Mouse (Mus musculus) thymus, postnatal 14 days (tissue): ENCODE results near the gene Map2k7.
A peak's percentile ranks its signal among the peaks of the same experiment; 100 is the strongest.

ENCODE experiments used
- DNase-seq: peaks from one replicate; pipeline ENCODE4 v3.0.0; 2021

The Map2k7 gene

DNA sequence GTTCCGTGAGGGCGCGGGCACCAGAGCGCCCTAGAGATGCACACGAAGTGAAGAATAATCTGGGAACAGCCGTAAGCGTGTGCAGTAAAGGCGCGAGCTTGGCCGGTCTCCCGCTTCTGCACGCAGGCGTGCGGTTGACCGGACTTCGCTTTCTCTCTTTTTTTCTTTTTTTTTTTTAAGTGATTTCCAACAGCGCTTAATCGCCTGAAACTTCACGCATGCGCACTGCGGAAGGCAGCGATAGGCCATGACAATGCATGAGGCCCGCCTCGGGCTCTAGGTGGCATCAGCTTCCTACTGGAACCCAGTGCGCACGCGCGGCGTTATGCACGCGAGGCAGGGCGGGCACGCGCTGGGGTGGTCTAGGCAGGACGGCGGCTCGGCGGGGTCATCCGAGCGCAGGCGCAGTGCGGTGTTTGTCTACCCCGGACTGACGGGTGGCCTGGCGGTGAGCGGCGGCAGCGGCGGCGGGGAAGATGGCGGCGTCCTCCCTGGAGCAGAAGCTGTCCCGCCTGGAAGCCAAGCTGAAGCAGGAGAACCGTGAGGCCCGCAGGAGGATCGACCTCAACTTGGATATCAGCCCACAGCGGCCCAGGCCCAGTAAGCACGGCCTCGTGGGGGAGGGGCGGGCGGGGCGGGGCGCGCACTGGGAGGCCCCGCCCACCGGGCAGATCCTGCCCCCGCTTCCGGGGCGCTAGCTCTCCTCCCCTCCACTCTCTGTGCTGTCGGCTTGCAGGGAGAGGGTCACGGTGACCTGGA, at the start of gene Map2k7, which contains the start of gene Gm49320:
Map2k7 (plus strand) TSS at position 307 of the 759 bp plus-strand sequence.
Gm49320 (plus strand) TSS at position 432 of the 759 bp plus-strand sequence.
- peak; percentile 100 for DNase-seq

DNA sequence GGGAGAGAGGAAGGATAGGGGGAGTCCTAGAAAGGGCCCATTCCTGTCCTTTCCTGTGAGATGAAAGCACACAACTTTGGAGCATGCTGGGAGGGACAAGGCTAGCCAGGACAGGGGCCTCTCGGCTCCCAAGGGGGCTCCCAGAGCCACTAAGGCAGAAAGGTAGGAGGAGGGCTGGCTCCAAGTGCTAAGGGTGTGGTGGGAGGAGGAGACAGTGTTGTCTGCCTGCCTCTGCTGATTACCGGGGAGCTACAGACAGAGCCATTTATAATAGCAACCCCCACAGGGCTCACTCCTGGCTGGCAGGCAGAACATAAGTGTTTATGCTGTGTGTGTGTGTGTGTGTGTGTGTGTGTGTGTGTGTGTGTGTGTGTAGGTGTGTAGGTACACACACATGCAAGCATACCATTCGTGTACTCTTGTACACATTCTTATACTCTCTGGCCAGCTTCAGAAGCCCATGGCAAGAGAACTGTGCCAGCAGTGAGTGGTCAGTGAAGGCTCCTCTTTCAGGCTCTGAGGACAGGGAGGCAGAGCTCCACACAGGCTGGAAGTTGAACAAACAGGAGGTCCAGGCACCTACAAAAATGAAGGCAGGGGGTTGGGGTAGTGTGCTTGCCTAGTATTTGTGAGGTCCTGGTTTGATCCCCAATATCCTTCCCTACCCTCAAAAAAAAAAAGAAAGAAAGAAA, 49.4 kb upstream of the Map2k7 start:
- no peak for DNase-seq

DNA sequence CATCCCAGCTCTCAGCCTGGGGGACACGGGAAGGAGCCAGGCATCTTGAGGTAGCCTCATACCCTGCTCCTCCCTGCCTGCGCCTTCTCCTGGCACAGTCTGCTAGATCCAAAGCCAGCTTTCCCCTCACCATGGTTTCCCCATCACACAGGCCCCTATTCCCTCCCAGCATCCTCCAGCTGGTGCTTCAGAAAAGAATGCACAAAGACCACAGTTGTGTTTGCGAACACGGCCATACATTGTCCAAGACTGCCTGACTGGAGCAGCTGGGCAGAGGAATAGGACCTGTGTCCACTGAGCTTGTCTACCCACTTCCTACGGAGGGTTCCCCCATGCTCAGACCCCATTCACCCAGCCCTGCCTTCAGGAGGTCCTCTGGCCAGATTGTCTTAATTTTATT, 46.2 kb upstream of the Map2k7 start:
- no peak for DNase-seq

- DNase-seq: peak; percentile 91
These were observed 45.5 kb upstream of the Map2k7 start for GRCm38 (mm10) chr8:4192807-4193587.

DNA sequence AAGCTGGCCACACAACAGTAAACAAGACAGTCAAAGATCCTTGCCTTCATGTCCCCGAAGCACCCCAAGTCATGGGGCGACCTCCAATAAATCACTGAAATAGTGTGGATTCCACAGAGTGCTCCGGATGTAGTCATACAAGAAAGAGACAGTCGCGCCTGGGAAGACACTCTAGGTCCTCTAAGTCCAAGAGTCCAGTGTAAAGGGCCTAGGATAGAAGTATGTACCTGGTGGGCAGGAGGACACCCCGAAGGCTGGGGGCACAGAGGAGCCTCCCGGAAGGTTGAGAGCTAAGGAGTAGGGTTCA, 45.0 kb upstream of the Map2k7 start:
- no peak for DNase-seq

DNA sequence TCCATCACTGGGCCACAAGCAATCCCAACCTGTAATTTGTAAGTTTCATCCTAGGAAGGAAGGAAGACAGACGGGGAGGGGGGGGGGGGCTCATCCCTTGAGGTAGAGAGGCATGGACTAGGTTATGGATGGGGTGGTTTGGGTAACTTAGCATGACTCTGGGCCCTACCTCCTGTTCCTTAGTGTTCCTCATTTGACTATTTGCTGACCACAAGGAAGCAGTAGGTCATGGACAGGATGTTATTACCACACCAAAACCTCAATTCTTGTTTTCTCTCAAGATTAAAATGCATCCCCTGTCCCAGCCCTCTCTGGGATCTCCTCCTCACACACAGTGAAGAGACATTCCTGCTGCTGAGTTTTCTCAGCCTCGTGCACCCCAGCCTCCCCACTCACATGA, 37.2 kb upstream of the Map2k7 start:
- DNase-seq: no peak

GRCm38 (mm10) chr8:4205246-4206123, 33.1 kb upstream of the Map2k7 start:
- no peak for DNase-seq

DNA sequence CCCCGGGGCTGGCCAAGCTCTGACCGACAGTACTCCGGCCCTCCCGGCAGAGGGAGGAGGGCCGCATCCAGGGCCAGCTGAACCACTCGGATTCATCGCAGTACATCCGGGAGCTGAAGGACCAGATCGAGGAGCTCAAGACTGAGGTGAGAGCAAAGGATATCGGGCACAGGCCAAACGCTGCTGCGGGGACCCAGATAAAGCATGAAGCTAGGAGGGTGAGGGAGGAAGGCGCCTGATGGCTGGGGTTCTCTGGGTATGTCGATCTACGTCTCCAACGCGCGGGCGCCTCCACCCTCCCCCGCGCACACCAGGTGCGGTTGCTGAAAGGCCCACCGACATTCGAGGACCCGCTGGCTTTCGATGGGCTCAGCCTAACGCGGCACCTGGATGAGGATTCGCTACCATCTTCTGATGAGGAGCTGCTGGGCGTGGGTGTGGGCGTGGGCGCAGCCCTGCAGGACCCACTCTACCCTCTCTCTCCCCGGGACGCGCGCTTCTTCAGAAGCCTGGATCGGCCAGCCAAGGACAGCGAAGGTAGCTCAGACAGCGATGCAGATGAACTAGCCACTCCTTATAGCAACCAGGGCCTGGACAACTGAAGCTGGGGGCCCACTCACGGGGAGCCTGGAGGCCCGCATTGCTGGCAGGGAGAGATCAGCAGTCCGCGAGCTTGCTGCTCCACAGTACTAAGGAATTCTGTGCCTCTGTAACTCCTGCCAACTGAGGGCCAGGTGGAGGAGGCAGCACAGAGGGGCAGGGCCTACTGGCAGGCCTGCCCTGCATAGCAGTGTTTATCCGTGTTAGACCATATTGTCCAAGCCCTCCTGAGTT, 32.1 kb upstream of the Map2k7 start:
- no peak for DNase-seq

- DNase-seq: no peak
These were observed 31.6 kb upstream of the Map2k7 start for GRCm38 (mm10) chr8:4207016-4207350.

DNA sequence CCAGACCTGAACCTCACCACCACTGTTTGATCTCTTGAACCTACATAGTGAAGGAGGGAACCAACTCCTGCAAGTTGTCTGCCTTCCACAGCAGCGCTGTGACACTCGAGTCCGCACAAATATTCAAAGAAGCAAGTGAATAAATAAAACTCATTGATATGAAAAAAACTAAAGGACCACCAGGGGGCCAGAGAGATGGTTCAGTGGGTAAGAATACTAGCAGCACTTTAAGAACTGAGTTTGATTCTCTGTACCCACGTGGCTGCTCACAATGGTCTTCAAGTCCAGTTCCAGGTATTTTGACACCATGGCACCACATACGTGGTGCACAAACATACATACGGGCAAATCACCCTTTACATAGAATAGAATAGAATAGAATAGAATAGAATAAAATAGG, 27.4 kb upstream of the Map2k7 start:
- DNase-seq: no peak

- no peak for DNase-seq
These were observed 25.7 kb upstream of the Map2k7 start for GRCm38 (mm10) chr8:4212809-4213209.

DNA sequence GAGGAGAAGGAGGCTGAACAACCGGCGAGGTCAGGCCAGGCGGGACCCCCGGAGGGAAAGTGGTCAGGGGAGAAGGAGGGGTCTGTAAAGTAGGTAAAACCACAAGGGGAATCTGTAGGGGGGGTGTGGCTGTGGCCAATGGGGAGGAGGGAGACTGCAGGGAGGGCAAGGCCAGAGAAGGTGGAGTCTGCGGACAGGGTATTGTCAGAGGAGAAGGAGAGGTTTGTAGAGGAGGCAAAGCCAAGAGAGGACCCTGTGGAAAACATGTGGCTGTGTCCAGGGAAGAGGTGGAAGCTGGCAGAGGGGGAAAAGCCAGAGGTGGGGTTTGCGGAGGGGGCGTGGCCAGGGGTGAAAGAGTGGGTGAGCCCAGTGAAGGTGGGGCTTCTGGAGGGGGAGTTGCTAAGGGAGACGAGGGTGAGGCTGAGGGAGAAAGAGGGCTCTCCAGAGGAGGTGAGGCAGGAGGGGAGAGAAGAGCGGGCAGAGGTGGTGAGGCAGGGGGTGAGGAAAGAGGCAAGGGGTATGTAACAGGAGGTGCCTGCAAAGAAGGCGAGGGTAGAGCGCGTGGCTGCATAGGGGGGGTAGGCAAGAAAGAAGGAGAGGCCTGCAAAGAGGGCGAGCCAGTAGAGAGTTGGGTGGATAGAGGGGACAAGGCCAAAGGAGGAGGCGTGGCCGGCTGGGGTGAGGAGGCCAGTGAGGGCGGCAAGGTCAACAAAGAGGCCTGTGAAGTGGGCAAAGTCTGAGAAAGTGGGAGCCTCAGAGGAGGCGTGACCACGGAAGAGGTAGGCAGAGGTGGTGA, 25.1 kb upstream of the Map2k7 start:
- DNase-seq: peak; percentile 70

DNA sequence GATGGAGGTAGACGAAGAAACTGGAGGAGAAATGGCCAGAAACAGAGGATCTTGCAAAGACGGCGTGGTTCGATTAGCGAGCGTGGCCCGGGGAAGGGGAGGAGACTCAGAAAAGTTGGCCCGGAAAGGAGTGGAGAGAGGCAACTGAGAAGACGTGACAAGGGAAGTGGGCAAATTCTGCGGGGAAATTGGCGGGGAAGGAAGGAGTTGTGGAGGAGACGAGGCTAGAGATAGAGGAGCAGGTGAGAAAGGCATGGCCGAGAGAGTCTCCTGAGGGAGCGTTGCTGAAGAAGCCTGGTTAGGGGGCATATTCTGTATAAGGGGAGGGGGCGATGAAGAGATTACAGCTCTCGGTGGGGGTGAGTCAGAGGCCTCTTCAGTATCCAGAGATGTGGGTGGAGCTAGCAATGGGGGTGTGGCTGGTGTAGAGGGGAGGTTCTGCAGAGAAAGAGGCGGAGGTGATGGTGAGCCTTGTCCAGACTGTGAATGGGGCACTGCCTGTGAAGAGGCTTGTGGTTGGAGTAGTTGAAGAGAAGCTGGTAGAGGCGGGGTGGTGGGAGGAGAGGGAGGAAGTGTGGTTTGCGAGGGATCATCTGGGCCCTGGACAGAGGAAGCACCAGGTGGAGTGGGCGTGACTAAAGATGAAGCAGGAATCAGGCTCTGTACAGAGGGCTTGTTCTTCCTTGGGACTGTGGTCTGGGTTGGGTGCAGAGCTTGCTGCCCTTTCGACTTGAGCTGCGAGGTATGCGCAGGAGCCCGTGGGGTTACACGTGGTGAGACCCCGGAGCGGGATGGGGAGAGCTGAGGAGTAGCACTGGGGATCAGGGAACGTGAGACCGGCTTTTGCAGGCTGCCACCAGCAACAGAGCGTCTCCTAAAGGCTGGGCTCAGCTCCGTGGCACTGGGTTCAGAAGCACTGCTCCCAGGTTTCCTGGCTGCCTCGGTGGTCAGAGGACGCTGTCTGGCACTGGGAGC, 24.2 kb upstream of the Map2k7 start:
- peak; percentile 69 for DNase-seq

DNA sequence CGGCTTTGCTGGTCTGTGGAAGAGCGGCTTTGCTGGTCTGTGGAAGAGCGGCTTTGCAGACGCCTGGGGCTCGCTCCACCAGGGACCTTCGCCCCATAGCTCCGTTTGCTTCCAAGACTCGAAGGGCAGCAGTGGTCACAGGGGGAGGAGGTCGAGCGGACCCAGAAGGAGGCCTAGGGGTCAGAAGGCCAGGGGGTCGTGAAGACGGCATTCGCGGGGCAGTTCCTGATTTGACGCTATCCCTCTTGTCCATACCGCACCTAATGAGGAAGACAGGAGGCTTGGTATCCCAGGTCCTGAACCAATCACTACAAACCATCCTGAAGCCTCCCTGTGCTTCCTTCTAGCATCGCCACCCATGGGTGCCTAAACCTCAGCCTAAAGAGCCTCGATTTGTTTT, 22.2 kb upstream of the Map2k7 start:
- no peak for DNase-seq

DNA sequence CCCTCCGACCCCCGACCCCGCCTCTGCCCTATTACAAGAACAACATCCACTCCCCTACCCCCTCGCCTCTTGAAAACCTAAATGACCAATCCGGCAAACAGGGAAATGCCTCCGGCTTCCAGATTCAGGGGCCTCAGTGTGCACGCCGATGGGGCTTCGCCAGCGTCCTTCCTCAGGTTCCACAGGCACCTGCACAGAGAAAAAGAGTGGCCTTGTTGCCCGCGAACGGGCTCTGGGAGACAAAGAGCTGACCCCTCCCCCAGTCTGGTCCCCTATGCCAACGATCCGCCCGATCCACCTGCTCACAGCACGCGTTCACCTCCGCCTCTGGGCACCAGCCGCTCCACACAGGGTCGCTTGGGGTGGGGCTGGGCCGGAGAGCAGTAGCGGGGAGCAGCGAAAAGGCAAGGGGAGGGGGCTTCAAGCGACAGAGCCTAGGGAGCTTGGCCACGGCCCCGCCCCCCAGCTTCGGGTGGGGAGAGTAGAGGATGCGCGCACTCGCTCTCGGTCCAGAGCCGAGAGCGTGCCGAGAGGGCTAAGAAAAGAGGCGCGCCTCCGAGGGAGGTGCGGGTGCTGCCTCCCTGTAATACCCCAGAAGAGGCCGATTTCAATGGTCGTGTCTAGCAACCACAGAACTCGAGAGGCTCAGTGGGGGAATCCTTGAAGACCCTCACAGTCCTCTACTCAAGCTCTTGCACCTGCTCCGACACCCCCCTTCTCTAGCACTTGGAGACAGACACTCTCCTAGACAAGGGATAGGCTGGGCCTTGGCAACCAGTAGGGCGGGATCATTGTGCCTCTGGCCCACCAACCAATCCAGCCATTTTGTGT, 21.5 kb upstream of the Map2k7 start, which contains the start of gene Prr36:
Prr36 (minus strand) TSS at position 669 of the 831 bp plus-strand sequence.
- peak; percentile 39 for DNase-seq

DNA sequence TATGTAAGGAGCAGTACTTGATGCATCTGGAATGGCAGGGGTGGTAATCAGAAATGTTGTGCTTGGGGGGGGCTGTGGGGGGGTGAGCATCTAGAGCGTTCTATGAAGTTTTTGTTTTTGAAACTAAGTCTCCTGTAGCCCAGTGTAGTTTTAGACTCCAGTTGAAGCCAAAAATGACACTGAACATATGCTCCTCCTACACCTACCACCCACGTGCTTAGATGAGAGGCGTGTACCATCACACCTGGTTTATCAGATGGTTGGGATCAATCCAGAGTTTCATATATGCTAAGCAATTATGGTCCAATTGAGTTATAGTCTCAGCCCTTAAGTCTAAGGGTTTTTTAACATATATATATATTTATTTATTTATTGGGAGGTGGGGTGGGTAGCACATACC, 18.9 kb upstream of the Map2k7 start:
- no peak for DNase-seq

- no peak for DNase-seq
These were observed 16.5 kb upstream of the Map2k7 start for GRCm38 (mm10) chr8:4222059-4222458.

GRCm38 (mm10) chr8:4226323-4226722, 12.2 kb upstream of the Map2k7 start:
- no peak for DNase-seq
